Mouse (Mus musculus) erythroblast, embryonic 14.5 days (primary cell): ENCODE measurements around the gene Upp2. TPM values are rescaled to one million over a fixed set of nuclear protein-coding genes. Genes with fewer than 3 reads are reported as not detected.

Source experiments
- H3K27me3 ChIP-seq: 2 replicates; pipeline ENCODE4 v1.6.1; 2012; ENCODE audit warnings: inconsistent platforms; ENCODE audit not compliant: control insufficient read depth
- H3K36me3 ChIP-seq: 2 replicates; pipeline ENCODE4 v1.6.1; 2012; ENCODE audit warnings: mild to moderate bottlenecking, inconsistent platforms; ENCODE audit not compliant: control insufficient read depth
- H3K4me1 ChIP-seq: 2 replicates; pipeline ENCODE4 v1.6.1; 2012; ENCODE audit warnings: inconsistent platforms; ENCODE audit not compliant: control insufficient read depth
- H3K4me3 ChIP-seq: replicated peaks from 2 replicates; pipeline ENCODE3; 2012; ENCODE audit warnings: moderate library complexity, mild to moderate bottlenecking, inconsistent platforms
- H3K9me3 ChIP-seq: 2 replicates; pipeline ENCODE4 v1.6.1; 2012; ENCODE audit warnings: low read length, inconsistent platforms, mixed read lengths; ENCODE audit not compliant: control insufficient read depth
- GATA1 ChIP-seq: IDR thresholded peaks from 2 replicates; pipeline ENCODE4 v1.6.1; 2012; ENCODE audit warnings: low read length, inconsistent platforms, mixed read lengths
- TAL1 ChIP-seq: IDR thresholded peaks from 3 replicates; pipeline ENCODE4 v1.6.1; 2012; ENCODE audit warnings: low read length, inconsistent platforms, mixed read lengths
- polyA plus RNA-seq: library from polyadenylated mRNA; stranded (reverse); fragments of >175 nt; gene quantifications from 2 replicates; pipeline ENCODE4 v1.2.3, GENCODE M21; 2012

Upp2 gene
- not detected in 2 replicates for polyA plus RNA-seq

GRCm38 (mm10) chr2:58567066-58567810 is at the start of gene Upp2, which contains the start of gene Acvr1:
Gene Upp2 (plus strand): TSS chr2:58567298.
Gene Acvr1 (minus strand): TSS chr2:58567157.
- Histone ChIP-seq H3K4me3 (peak within 1 kb of the TSS; percentile 61), H3K9me3 (peaks cover 3% of the 10 kb centered on the region; the same call in 1 of the 2 replicates), H3K27me3 (peaks cover 44% of the 10 kb centered on the region), H3K4me1 (no peaks in the 10 kb centered on the region; the same call in 1 of the 2 replicates), H3K36me3 (no peaks in the 10 kb centered on the region)
- TF ChIP-seq GATA1 = no peak
- TF ChIP-seq TAL1 = no peak

DNA sequence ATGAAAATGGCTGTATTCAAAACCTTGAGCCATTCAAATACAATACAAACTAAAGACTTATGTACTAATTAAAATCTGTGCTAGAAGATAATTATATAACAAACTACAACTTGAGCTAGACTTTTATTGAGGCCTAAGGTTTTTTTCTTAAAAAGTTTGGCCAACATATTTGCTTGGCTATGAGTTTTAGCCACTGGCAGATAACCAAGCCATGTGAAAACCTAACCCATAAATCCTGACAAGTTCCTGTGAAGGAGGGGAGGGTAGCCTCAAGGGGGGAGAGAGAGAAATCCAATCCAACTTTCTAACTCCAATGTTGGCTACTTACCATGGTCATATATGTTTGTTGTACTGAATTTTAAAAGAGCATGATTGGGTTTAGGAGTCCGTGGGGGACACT is 48.6 kb upstream of the Upp2 start:
- Histone ChIP-seq H3K4me1 (no peaks in the 10 kb centered on the region), H3K4me3 (no peak overlapping the region), H3K9me3 (no peaks in the 10 kb centered on the region), H3K27me3 (no peaks in the 10 kb centered on the region), H3K36me3 (no peaks in the 10 kb centered on the region; the same call in 1 of the 2 replicates)
- no peak for TF ChIP-seq GATA1
- no peak for TF ChIP-seq TAL1

DNA sequence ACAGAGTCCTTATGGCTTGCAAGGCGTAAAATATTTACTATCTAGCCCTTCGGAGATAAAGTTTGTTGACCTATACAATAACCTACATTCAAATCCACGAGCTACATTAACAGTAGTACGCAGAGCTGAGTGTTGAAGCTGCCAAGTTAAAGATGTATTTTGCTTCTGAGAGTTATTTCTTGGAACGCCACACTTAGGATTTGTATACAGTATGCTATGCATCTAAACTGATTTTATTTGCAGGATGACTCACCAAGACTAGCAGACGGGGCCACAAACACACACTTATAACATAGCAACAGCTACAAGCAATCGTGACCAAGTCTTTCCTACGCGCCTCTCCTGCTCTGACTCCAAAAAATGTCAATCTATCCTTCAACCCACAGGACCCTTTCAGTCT is 46.4 kb upstream of the Upp2 start:
- H3K4me1 ChIP-seq = no peaks in the 10 kb centered on the region
- H3K27me3 ChIP-seq = no peaks in the 10 kb centered on the region
- no peak overlapping the region for H3K4me3 ChIP-seq
- H3K36me3 ChIP-seq = no peaks in the 10 kb centered on the region
- no peak for TF ChIP-seq GATA1
- no peak for TF ChIP-seq TAL1
- no peaks in the 10 kb centered on the region for H3K9me3 ChIP-seq

DNA sequence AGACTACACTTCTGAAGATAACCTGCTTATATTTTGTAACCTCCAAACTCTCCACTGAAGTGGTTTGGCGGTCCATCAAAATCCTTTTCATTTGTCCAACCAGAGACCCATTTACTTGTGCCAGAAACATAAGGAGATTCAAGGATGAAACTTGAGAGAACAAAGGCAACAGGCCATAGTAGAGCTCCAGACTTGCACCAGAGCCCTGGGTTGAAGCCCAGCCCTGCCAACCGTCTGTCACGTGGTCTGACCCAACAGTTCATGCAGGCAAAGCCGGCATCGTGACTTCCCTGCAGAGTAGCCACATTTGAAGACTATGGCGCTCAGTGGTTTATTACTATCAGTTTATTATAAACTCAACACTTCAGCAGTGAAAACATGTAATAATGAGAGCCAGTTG is 45.5 kb upstream of the Upp2 start:
- H3K36me3 ChIP-seq = no peaks in the 10 kb centered on the region
- H3K4me3 ChIP-seq = no peak overlapping the region
- H3K9me3 ChIP-seq = no peaks in the 10 kb centered on the region
- TF ChIP-seq GATA1 (no peak), TAL1 (no peak)
- no peaks in the 10 kb centered on the region for H3K27me3 ChIP-seq
- no peaks in the 10 kb centered on the region for H3K4me1 ChIP-seq

GRCm38 (mm10) chr2:58523097-58523496 is 44.0 kb upstream of the Upp2 start:
- no peak overlapping the region for H3K4me3 ChIP-seq
- TF ChIP-seq TAL1 (no peak), GATA1 (no peak)

GRCm38 (mm10) chr2:58523894-58524293 is 43.2 kb upstream of the Upp2 start:
- no peak for TF ChIP-seq TAL1
- TF ChIP-seq GATA1 = no peak
- Histone ChIP-seq H3K4me1 (no peaks in the 10 kb centered on the region), H3K4me3 (no peak overlapping the region), H3K9me3 (no peaks in the 10 kb centered on the region), H3K36me3 (no peaks in the 10 kb centered on the region), H3K27me3 (no peaks in the 10 kb centered on the region)

More at GRCm38 (mm10) chr2:58523097-58523496, 44.0 kb upstream of the Upp2 start:
- H3K36me3 ChIP-seq = no peaks in the 10 kb centered on the region
- H3K4me1 ChIP-seq = no peaks in the 10 kb centered on the region
- no peaks in the 10 kb centered on the region for H3K27me3 ChIP-seq
- no peaks in the 10 kb centered on the region for H3K9me3 ChIP-seq

DNA sequence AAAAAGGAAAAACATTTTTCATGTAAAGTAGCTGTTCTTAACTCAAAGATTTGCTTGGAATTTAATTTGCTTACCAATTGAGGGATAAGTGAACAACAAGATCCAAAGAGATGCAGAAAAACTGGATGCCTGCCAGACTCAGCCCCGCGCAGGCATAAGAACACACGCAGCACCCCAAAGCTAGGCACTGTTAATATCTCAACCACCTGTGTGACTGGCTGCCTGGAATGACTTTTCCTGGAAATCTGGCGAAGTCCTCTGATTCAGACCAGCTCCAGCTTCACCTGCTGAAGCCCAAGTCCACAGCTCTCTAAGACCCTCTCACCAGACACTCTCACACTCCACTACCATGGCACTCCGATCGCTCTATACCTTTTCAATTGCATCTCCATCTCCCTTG is 42.7 kb upstream of the Upp2 start:
- H3K36me3 ChIP-seq = no peaks in the 10 kb centered on the region
- TF ChIP-seq TAL1 = no peak
- no peak for TF ChIP-seq GATA1
- no peaks in the 10 kb centered on the region for H3K4me1 ChIP-seq
- no peaks in the 10 kb centered on the region for H3K27me3 ChIP-seq
- H3K4me3 ChIP-seq = no peak overlapping the region
- no peaks in the 10 kb centered on the region for H3K9me3 ChIP-seq

GRCm38 (mm10) chr2:58527786-58528185 is 39.3 kb upstream of the Upp2 start:
- no peaks in the 10 kb centered on the region for H3K36me3 ChIP-seq
- H3K4me3 ChIP-seq = no peak overlapping the region
- TF ChIP-seq TAL1 (no peak), GATA1 (no peak)
- H3K4me1 ChIP-seq = peaks cover 2% of the 10 kb centered on the region; the same call in 1 of the 2 replicates
- no peaks in the 10 kb centered on the region for H3K27me3 ChIP-seq
- no peaks in the 10 kb centered on the region for H3K9me3 ChIP-seq

GRCm38 (mm10) chr2:58529384-58529783 is 37.7 kb upstream of the Upp2 start:
- Histone ChIP-seq H3K36me3 (no peaks in the 10 kb centered on the region), H3K4me1 (peaks cover 2% of the 10 kb centered on the region; the same call in 1 of the 2 replicates), H3K9me3 (no peaks in the 10 kb centered on the region), H3K4me3 (no peak overlapping the region), H3K27me3 (no peaks in the 10 kb centered on the region)
- no peak for TF ChIP-seq GATA1
- TF ChIP-seq TAL1 = no peak
